Mouse (Mus musculus) CH12.LX (cell line): ENCODE measurements around the gene Ndufv1. TPM values are rescaled to one million over a fixed set of nuclear protein-coding genes. Genes with fewer than 3 reads are reported as not detected.
A peak's percentile ranks its signal among the peaks of the same experiment; 100 is the strongest.

ENCODE experiments used
- DNase-seq: peaks from one replicate; pipeline ENCODE4 v3.0.0-alpha.2; 2013; ENCODE audit errors: extremely low read depth
- H3K27ac ChIP-seq: 2 replicates; pipeline ENCODE4 v1.5.1; 2012; ENCODE audit warnings: low read depth, mild to moderate bottlenecking, control low read depth, moderate library complexity; ENCODE audit not compliant: insufficient read depth
- H3K27me3 ChIP-seq: replicated peaks from 2 replicates; pipeline ENCODE3; 2012; ENCODE audit warnings: inconsistent platforms
- H3K36me3 ChIP-seq, 2 experiments: replicated peaks in 1 of 2; 2 replicates each; pipeline versions ENCODE3 to v1.6.1; 2012; ENCODE audit warnings: inconsistent platforms in 1 of 2, low read length in 1 of 2, mild to moderate bottlenecking in 1 of 2, mixed read lengths in 1 of 2, moderate library complexity in 1 of 2; ENCODE audit not compliant: control insufficient read depth in 1 of 2, insufficient read depth in 1 of 2
- H3K4me1 ChIP-seq, 2 experiments: 2 replicates each; pipeline ENCODE4 v1.6.1; 2012; ENCODE audit warnings: inconsistent platforms in 1 of 2, moderate library complexity in 1 of 2; ENCODE audit not compliant: insufficient read depth in 2 of 2, control insufficient read depth in 1 of 2
- H3K4me2 ChIP-seq: 2 replicates; pipeline ENCODE4 v1.6.1; 2012; ENCODE audit warnings: low read depth, mild to moderate bottlenecking, control low read depth; ENCODE audit not compliant: poor library complexity, insufficient read depth, severe bottlenecking
- H3K4me3 ChIP-seq, 3 experiments: fragments of 150-350 bp in 1 of 3; sonication (generic) in 1 of 3; replicated peaks in 1 of 3; 2 replicates each; pipeline versions ENCODE3 to v1.5.1; 2011 to 2012; ENCODE audit warnings: low read depth in 2 of 3, low read length in 2 of 3, mild to moderate bottlenecking in 2 of 3, moderate library complexity in 2 of 3, control low read depth in 1 of 3, improper control_type of control experiment in 1 of 3, inconsistent platforms in 1 of 3, mixed read lengths in 1 of 3; ENCODE audit not compliant: poor library complexity in 1 of 3
- H3K79me2 ChIP-seq: replicated peaks from 2 replicates; pipeline ENCODE4 v1.6.1; 2012; ENCODE audit warnings: mild to moderate bottlenecking, moderate library complexity; ENCODE audit not compliant: control insufficient read depth, poor library complexity, insufficient read depth, severe bottlenecking; ENCODE audit errors: extremely low read depth
- H3K9ac ChIP-seq: 2 replicates; pipeline ENCODE4 v1.6.1; 2012; ENCODE audit warnings: low read depth, mild to moderate bottlenecking, control low read depth, moderate library complexity; ENCODE audit not compliant: insufficient read depth
- H3K9me3 ChIP-seq: replicated peaks from 2 replicates; pipeline ENCODE3; 2012; ENCODE audit warnings: low read length, inconsistent platforms, mixed read lengths
- CHD2 ChIP-seq: IDR thresholded peaks from 2 replicates; pipeline ENCODE4 v1.6.1; 2011; ENCODE audit warnings: low read length, improper control_type of control experiment
- CTCF ChIP-seq, 2 experiments: IDR thresholded peaks in 1 of 2; conservative IDR thresholded peaks in 1 of 2; 2 replicates each; pipeline ENCODE4 v1.5.1; 2011 to 2012; ENCODE audit warnings: low read depth in 2 of 2, low read length in 2 of 2, improper control_type of control experiment in 1 of 2, inconsistent platforms in 1 of 2, mild to moderate bottlenecking in 1 of 2, moderate library complexity in 1 of 2
- E2F4 ChIP-seq: IDR thresholded peaks from 2 replicates; pipeline ENCODE4 v1.6.1; 2011; ENCODE audit warnings: low read depth, low read length, improper control_type of control experiment; ENCODE audit not compliant: insufficient replicate concordance
- EP300 ChIP-seq: IDR thresholded peaks from 2 replicates; pipeline ENCODE4 v1.6.1; 2011; ENCODE audit warnings: low read length, improper control_type of control experiment
- IRF4 ChIP-seq: IDR thresholded peaks from 2 replicates; pipeline ENCODE4 v1.6.1; 2014; ENCODE audit warnings: low read depth, mild to moderate bottlenecking, inconsistent platforms, low read length, improper control_type of control experiment
- MAFK ChIP-seq: IDR thresholded peaks from 2 replicates; pipeline ENCODE4 v1.6.1; 2011; ENCODE audit warnings: low read length, improper control_type of control experiment; ENCODE audit not compliant: insufficient replicate concordance
- MAX ChIP-seq: IDR thresholded peaks from 2 replicates; pipeline ENCODE4 v1.6.1; 2011; ENCODE audit warnings: low read length, improper control_type of control experiment
- MAZ ChIP-seq: IDR thresholded peaks from 2 replicates; pipeline ENCODE4 v1.6.1; 2012; ENCODE audit warnings: low read depth, mild to moderate bottlenecking, inconsistent platforms, low read length, improper control_type of control experiment, moderate library complexity
- MXI1 ChIP-seq: IDR thresholded peaks from 2 replicates; pipeline ENCODE4 v1.6.1; 2011; ENCODE audit warnings: mild to moderate bottlenecking, low read depth, low read length, improper control_type of control experiment
- MYC ChIP-seq: IDR thresholded peaks from 2 replicates; pipeline ENCODE4 v1.6.1; 2011; ENCODE audit warnings: low read depth, mild to moderate bottlenecking, improper control_type of control experiment, low read length
- SIN3A ChIP-seq: IDR thresholded peaks from 2 replicates; pipeline ENCODE4 v1.6.1; 2012; ENCODE audit warnings: low read length, improper control_type of control experiment, inconsistent platforms
- SMC3 ChIP-seq: IDR thresholded peaks from 2 replicates; pipeline ENCODE4 v1.6.1; 2011; ENCODE audit warnings: low read depth, low read length, improper control_type of control experiment
- TBP ChIP-seq: conservative IDR thresholded peaks from 2 replicates; pipeline ENCODE4 v1.6.1; 2011; ENCODE audit warnings: low read depth, low read length, improper control_type of control experiment
- TCF12 ChIP-seq: IDR thresholded peaks from 2 replicates; pipeline ENCODE4 v1.6.1; 2014; ENCODE audit warnings: low read depth, mild to moderate bottlenecking, inconsistent platforms, low read length, improper control_type of control experiment
- UBTF ChIP-seq: IDR thresholded peaks from 2 replicates; pipeline ENCODE4 v1.6.1; 2012; ENCODE audit warnings: low read depth, mild to moderate bottlenecking, inconsistent platforms, low read length, improper control_type of control experiment, moderate library complexity
- USF1 ChIP-seq: IDR thresholded peaks from 2 replicates; pipeline ENCODE4 v1.6.1; 2014; ENCODE audit warnings: low read depth, mild to moderate bottlenecking, inconsistent platforms, low read length, improper control_type of control experiment
- USF2 ChIP-seq: conservative IDR thresholded peaks from 2 replicates; pipeline ENCODE4 v1.6.1; 2011; ENCODE audit warnings: low read depth, low read length, improper control_type of control experiment
- ZC3H11A ChIP-seq: IDR thresholded peaks from 2 replicates; pipeline ENCODE4 v1.6.1; 2012; ENCODE audit warnings: low read depth, mild to moderate bottlenecking, inconsistent platforms, low read length, improper control_type of control experiment
- ZKSCAN1 ChIP-seq: IDR thresholded peaks from 2 replicates; pipeline ENCODE4 v1.6.1; 2012; ENCODE audit warnings: low read depth, inconsistent platforms, low read length, improper control_type of control experiment, borderline replicate concordance
- ZMIZ1 ChIP-seq: IDR thresholded peaks from 2 replicates; pipeline ENCODE4 v1.6.1; 2012; ENCODE audit warnings: low read depth, mild to moderate bottlenecking, inconsistent platforms, low read length, improper control_type of control experiment
- ZNF384 ChIP-seq: IDR thresholded peaks from 2 replicates; pipeline ENCODE4 v1.6.1; 2012; ENCODE audit warnings: low read depth, low read length, improper control_type of control experiment, inconsistent platforms
- dilution Hi-C: fragments of 300-500 bp; cut with MboI; formaldehyde crosslinking; loops from 2 replicates; pipeline ENCODE4 v1.14.3; 2020; ENCODE audit warnings: low sequenced_read_pairs; ENCODE audit not compliant: extremely low pct_unique_long_range_greater_than_20kb, extremely low pct_ligation_motif_present
- in situ Hi-C: fragments of 300-500 bp; cut with MboI; formaldehyde crosslinking; loops from 3 replicates; pipeline ENCODE4 v1.14.3; 2019; ENCODE audit warnings: low sequenced_read_pairs, low pct_ligation_motif_present, low pct_unique_long_range_greater_than_20kb, mixed read lengths
- polyA plus RNA-seq: library from polyadenylated mRNA; unstranded; fragments of >175 nt; gene quantifications from 2 replicates; pipeline ENCODE4 v1.2.1, GENCODE M21; 2012; ENCODE audit warnings: low read depth; ENCODE audit not compliant: insufficient read length
- total RNA-seq, 2 experiments: library from RNA; depleted of rRNA; stranded (reverse); fragments of 300-350 nt in 1 of 2; fragments of >200 nt in 1 of 2; gene quantifications; 2 replicates each; pipeline ENCODE4 v1.2.3; 2012 to 2014

Ndufv1 gene
- total and polyA plus RNA-seq, 3 experiments = 119 to 183 (median 133) TPM

- Histone ChIP-seq H3K4me2 (no peak overlapping the region), H3K79me2 (no peaks in the 10 kb centered on the region), H3K27me3 (no peaks in the 10 kb centered on the region), H3K36me3 (no peaks in the 10 kb centered on the region), H3K9me3 (peaks cover 21% of the 10 kb centered on the region), H3K4me3 (no peak overlapping the region), H3K9ac (no peak overlapping the region), H3K27ac (no peak overlapping the region), H3K4me1 (peaks cover 9 to 14% of the 10 kb centered on the region in 2 experiments)
- no peak for DNase-seq
- in situ Hi-C loops (no loop called here), dilution Hi-C loops (no loop called here)
- TF ChIP-seq TCF12 = no peak
- no peak for TF ChIP-seq ZKSCAN1
- TF ChIP-seq MAZ = no peak
- TF ChIP-seq EP300 = no peak
- no peak for TF ChIP-seq MAFK
- no peak for TF ChIP-seq ZNF384
- no peak for TF ChIP-seq CHD2
- TF ChIP-seq SMC3 = no peak
- TF ChIP-seq USF2 = no peak
- no peak for TF ChIP-seq UBTF
- TF ChIP-seq MAX = no peak
- TF ChIP-seq E2F4 = no peak
- TF ChIP-seq MXI1 = no peak
Observed at GRCm38 (mm10) chr19:4023185-4023584, 10.6 kb upstream of the Ndufv1 start.

GRCm38 (mm10) chr19:4018743-4019583 is 6.4 kb upstream of the Ndufv1 start:
- peaks cover 2% of the 10 kb centered on the region for H3K27me3 ChIP-seq
- dilution Hi-C loops = no loop called here
- no peak overlapping the region for H3K4me3 ChIP-seq
- in situ Hi-C loops = loop anchor here (5.0 kb wide), 2 partner anchors 33 to 68 kb away; no protein-coding TSS in a partner anchor
- DNase-seq = peak; percentile 86
- no peak overlapping the region; the same call in 1 of the 2 replicates for H3K9ac ChIP-seq
- no peaks in the 10 kb centered on the region for H3K36me3 ChIP-seq
- H3K4me1 ChIP-seq = peaks cover 9 to 14% of the 10 kb centered on the region in 2 experiments
- H3K4me2 ChIP-seq = peak overlapping the region; percentile 4; the same call in 1 of the 2 replicates
- TF ChIP-seq TBP (no peak), SMC3 (peak; percentile 98), CTCF (conservative IDR thresholded peaks at IDR 0.05 in 1 of 2, IDR thresholded peaks at IDR 0.05 in 1 of 2; ENCODE audit: low read depth in 2 of 2, low read length in 2 of 2) (peak; percentile 38 to 99; a peak in 3 of 4 replicates), MYC (peak; percentile 64), IRF4 (0 out of 2 replicates have a peak, but pooled peaks have one; percentile 27), MAZ (0 out of 2 replicates have a peak, but pooled peaks have one; percentile 50), ZC3H11A (peak; percentile 87), ZMIZ1 (no peak), USF1 (no peak), SIN3A (no peak)
- H3K79me2 ChIP-seq = no peaks in the 10 kb centered on the region
- no peak overlapping the region for H3K27ac ChIP-seq
- no peaks in the 10 kb centered on the region for H3K9me3 ChIP-seq
